Mouse (Mus musculus) heart, postnatal 36 days (tissue): Measurements from ENCODE around the gene Taf1a. TPM values are rescaled to one million over a fixed set of nuclear protein-coding genes. Genes with fewer than 3 reads are reported as not detected.
A peak's percentile ranks its signal among the peaks of the same experiment; 100 is the strongest.
"Not testable (repeated sequence)": the region's sequence is repeated elsewhere in the genome, so short reads cannot be mapped to it uniquely, and the experiment has no call there.

Source experiments
- DNase-seq, 2 experiments: peaks; one replicate each; pipeline ENCODE4 v3.0.0; 2021 to 2022
- intact Hi-C: fragments of 180-260 bp; cut with DNase I; formaldehyde crosslinking; loops from one replicate; pipeline ENCODE4 v1.15.1; 2025
- total RNA-seq, 2 experiments: library from RNA; stranded (reverse); gene quantifications; 2 replicates each; pipeline ENCODE4 v1.2.3; 2021

Gene Taf1a
- 10 to 100 TPM; 15.8 to 20.6 TPM for total RNA-seq

- peak; percentile 86 to 87 for DNase-seq
- intact Hi-C loops, result loop anchor here (1.0 to 2.0 kb wide), 2 partner anchors 20 to 43 kb away; partner anchors contain the start of gene Mia3
Observed at GRCm38 (mm10) chr1:183388426-183389406, at the start of gene Taf1a. TSS of gene Taf1a (plus strand) at chr1:183388981.

- DNase-seq, intact Hi-C loops: not testable (repeated sequence)
Observed at GRCm38 (mm10) chr1:183342902-183343301, 45.9 kb upstream of the Taf1a start.

GRCm38 (mm10) chr1:183344886-183345816 is 43.6 kb upstream of the Taf1a start:
- peak; percentile 85 to 87 for DNase-seq
- intact Hi-C loops, result loop anchor here (1.0 kb wide), 1 partner anchor 44 kb away; no protein-coding TSS in a partner anchor

GRCm38 (mm10) chr1:183345817-183346195 is 43.0 kb upstream of the Taf1a start:
- intact Hi-C loops, result loop anchor here (1.0 to 2.0 kb wide), 2 partner anchors 23 to 43 kb away; partner anchors contain the start of gene Mia3
- no peak for DNase-seq

- intact Hi-C loops, result no loop called here
- DNase-seq, result peak; percentile 25 to 53
Observed at GRCm38 (mm10) chr1:183349840-183350239, 38.9 kb upstream of the Taf1a start.

- DNase-seq, result no peak
- intact Hi-C loops, result no loop called here
Observed at GRCm38 (mm10) chr1:183358901-183359300, 29.9 kb upstream of the Taf1a start.

- no peak for DNase-seq
- intact Hi-C loops, result no loop called here
Observed at GRCm38 (mm10) chr1:183362301-183362700, 26.5 kb upstream of the Taf1a start.

- intact Hi-C loops, result no loop called here
- no peak for DNase-seq
Observed at GRCm38 (mm10) chr1:183362729-183363576, 25.8 kb upstream of the Taf1a start.

GRCm38 (mm10) chr1:183363577-183363867 is 25.3 kb upstream of the Taf1a start:
- intact Hi-C loops, result no loop called here

GRCm38 (mm10) chr1:183366361-183366760 is 22.4 kb upstream of the Taf1a start:
- intact Hi-C loops, result no loop called here
- no peak for DNase-seq

More at GRCm38 (mm10) chr1:183363577-183363867, 25.3 kb upstream of the Taf1a start:
- DNase-seq, result no peak

GRCm38 (mm10) chr1:183368601-183369400 is 20.0 kb upstream of the Taf1a start:
- intact Hi-C loops, result loop anchor here (2.0 kb wide), 2 partner anchors 20 to 22 kb away; partner anchors contain the start of gene Taf1a
- DNase-seq, result no peak

- intact Hi-C loops, result loop anchor here (2.0 kb wide), 2 partner anchors 19 to 23 kb away; partner anchors contain the start of gene Taf1a
- peak; percentile 92 to 93 for DNase-seq
Observed at GRCm38 (mm10) chr1:183369427-183370014, 19.3 kb upstream of the Taf1a start, which contains the start of gene Mia3. TSS of gene Mia3 (minus strand) at chr1:183369553.

GRCm38 (mm10) chr1:183374728-183375127 is 14.1 kb upstream of the Taf1a start:
- intact Hi-C loops, result no loop called here
- no peak for DNase-seq

GRCm38 (mm10) chr1:183377045-183377444 is 11.7 kb upstream of the Taf1a start:
- no peak for DNase-seq
- intact Hi-C loops, result no loop called here

GRCm38 (mm10) chr1:183378321-183378941 is 10.3 kb upstream of the Taf1a start:
- peak; percentile 29 for DNase-seq
- intact Hi-C loops, result no loop called here

- DNase-seq, intact Hi-C loops: not testable (repeated sequence)
Observed at GRCm38 (mm10) chr1:183379376-183379775, 9.4 kb upstream of the Taf1a start.

- DNase-seq, result no peak
- intact Hi-C loops, result no loop called here
Observed at GRCm38 (mm10) chr1:183381816-183382215, 7.0 kb upstream of the Taf1a start.

- intact Hi-C loops, result no loop called here
- no peak for DNase-seq
Observed at GRCm38 (mm10) chr1:183382621-183383020, 6.2 kb upstream of the Taf1a start.
